Mouse (Mus musculus): ENCODE measurements around the gene Atl1.

DNA sequence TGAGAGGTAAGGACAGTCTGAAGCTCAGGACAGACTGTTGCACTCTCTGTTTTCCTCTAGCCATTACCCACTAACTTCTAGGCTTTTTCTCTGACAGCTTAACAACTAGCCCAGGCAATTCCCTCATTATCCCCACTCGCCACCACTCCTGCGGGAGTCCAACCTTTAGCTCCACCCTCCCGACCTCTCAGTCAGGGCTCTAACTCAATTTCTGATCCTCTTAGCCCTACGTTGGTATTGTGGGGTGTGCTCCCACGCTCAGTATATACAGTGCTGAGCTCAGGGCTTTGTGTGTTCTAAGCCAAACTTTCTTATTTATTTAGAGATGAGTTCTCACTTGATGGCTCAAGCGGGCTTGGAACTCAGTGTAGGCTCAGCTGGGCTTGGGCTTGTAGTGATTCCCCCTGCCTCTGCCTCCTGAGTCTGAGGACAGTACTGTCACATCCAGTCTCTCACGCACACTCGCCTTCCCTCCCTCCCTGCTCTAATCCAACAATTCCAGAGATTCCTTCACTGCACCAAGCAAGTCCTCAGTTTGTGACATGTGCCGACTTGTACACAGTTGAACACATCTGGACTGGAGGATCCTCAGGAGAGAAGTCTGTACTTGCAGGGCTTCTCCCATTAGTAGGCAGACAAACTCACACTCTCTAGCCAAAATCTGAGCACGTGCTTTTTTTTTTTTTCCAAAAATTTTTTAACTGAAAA lies 11.1 kb upstream of the Atl1 start:
- TF ChIP-seq CTCF (IDR thresholded peaks at IDR 0.05) (no peak), EP300 (IDR thresholded peaks at IDR 0.05) (no peak)

Measured in lung, postnatal 0 days (tissue).